Mouse (Mus musculus) heart, adult 18-20 months (tissue): Measurements from ENCODE around the gene Olfr630. TPM values are rescaled to one million over a fixed set of nuclear protein-coding genes. Genes with fewer than 3 reads are reported as not detected.
"Not testable (repeated sequence)": the region's sequence is repeated elsewhere in the genome, so short reads cannot be mapped to it uniquely, and the experiment has no call there.

ENCODE experiments used
- DNase-seq, 2 experiments: peaks; one replicate each; pipeline ENCODE4 v3.0.0; 2021 to 2022; ENCODE audit warnings: mixed read lengths in 1 of 2
- long read RNA-seq, 2 experiments: library from polyadenylated mRNA; stranded (forward); transcript quantifications; one replicate each; pipeline ENCODE4 v2.0.0; 2021
- total RNA-seq, 2 experiments: library from RNA; stranded (reverse); gene quantifications; 2 replicates each; pipeline ENCODE4 v1.2.3; 2021

The Olfr630 gene
- total RNA-seq = not detected
- long read RNA-seq, experiment 1 = 0 reads
- long read RNA-seq, experiment 2 = 0 reads

GRCm38 (mm10) chr7:103757233-103757632 lies at the start of gene Olfr630:
TSS of gene Olfr630 (minus strand) at chr7:103757333.
- DNase-seq = no peak

GRCm38 (mm10) chr7:103806856-103807255 lies 49.7 kb upstream of the Olfr630 start:
- DNase-seq = peak in 1 of 2 experiments; percentile 43

- peak in 1 of 2 experiments; percentile 4 for DNase-seq
These were observed 35.7 kb upstream of the Olfr630 start for GRCm38 (mm10) chr7:103792669-103793388.

- no peak for DNase-seq
These were observed 34.6 kb upstream of the Olfr630 start, which contains the start of gene Olfr67 for GRCm38 (mm10) chr7:103791721-103792120. TSS of gene Olfr67 (minus strand) at chr7:103791821.

- DNase-seq = no peak
These were observed 22.5 kb upstream of the Olfr630 start, which contains the start of gene Olfr68 for GRCm38 (mm10) chr7:103779598-103779997. TSS of gene Olfr68 (minus strand) at chr7:103779698.

- DNase-seq = not testable (repeated sequence)
These were observed 20.5 kb upstream of the Olfr630 start for GRCm38 (mm10) chr7:103777652-103778051.

GRCm38 (mm10) chr7:103771494-103771893 lies 14.4 kb upstream of the Olfr630 start, which contains the start of gene Olfr69:
TSS of gene Olfr69 (minus strand) at chr7:103771594.
- DNase-seq = no peak

GRCm38 (mm10) chr7:103767687-103768086 lies 10.6 kb upstream of the Olfr630 start:
- not testable (repeated sequence) for DNase-seq

- DNase-seq = not testable (repeated sequence)
These were observed 5.1 kb upstream of the Olfr630 start for GRCm38 (mm10) chr7:103762212-103762611.

GRCm38 (mm10) chr7:103744843-103745242 lies 12.3 kb downstream of the Olfr630 start, which contains the start of gene Olfr629:
TSS of gene Olfr629 (minus strand) at chr7:103744943.
- DNase-seq = no peak

- DNase-seq = no peak
These were observed 27.1 kb downstream of the Olfr630 start, which contains the start of gene Olfr628 for GRCm38 (mm10) chr7:103730074-103730473. TSS of gene Olfr628 (plus strand) at chr7:103730374.

- not testable (repeated sequence) for DNase-seq
These were observed 40.7 kb downstream of the Olfr630 start for GRCm38 (mm10) chr7:103716398-103716797.

GRCm38 (mm10) chr7:103714371-103714770 lies 42.8 kb downstream of the Olfr630 start, which contains the start of gene Olfr243:
TSS of gene Olfr243 (plus strand) at chr7:103714671.
- no peak for DNase-seq

GRCm38 (mm10) chr7:103712024-103712423 lies 45.1 kb downstream of the Olfr630 start:
- DNase-seq = peak in 1 of 2 experiments; percentile 7

Other genes with a start within 250 kb of the Olfr630 start
- gene Olfr610, start 245.2 kb downstream of the Olfr630 start, total RNA-seq = not detected
- not detected for gene Olfr611, start 236.5 kb downstream of the Olfr630 start, total RNA-seq
- gene Olfr612, start 214.6 kb downstream of the Olfr630 start, total RNA-seq = not detected
- not detected for gene Olfr613, start 209.3 kb downstream of the Olfr630 start, total RNA-seq
- not detected for gene Olfr615, start 201.3 kb downstream of the Olfr630 start, total RNA-seq
- not detected for gene Olfr616, start 188.2 kb downstream of the Olfr630 start, total RNA-seq
- not detected for gene Olfr617, start 184.3 kb downstream of the Olfr630 start, total RNA-seq
- not detected for gene Olfr618, start 167.2 kb downstream of the Olfr630 start, total RNA-seq
- gene Olfr619, start 156.8 kb downstream of the Olfr630 start, total RNA-seq = not detected
- not detected for gene Olfr620, start 144.8 kb downstream of the Olfr630 start, total RNA-seq
- gene Olfr622, start 114.6 kb downstream of the Olfr630 start, total RNA-seq = not detected
- gene Olfr623, start 93.6 kb downstream of the Olfr630 start, total RNA-seq = not detected
- gene Olfr624, start 86.1 kb downstream of the Olfr630 start, total RNA-seq = not detected
- gene Olfr625-ps1, start 74.6 kb downstream of the Olfr630 start, total RNA-seq = not detected
- gene Olfr243, start 42.7 kb downstream of the Olfr630 start, total RNA-seq = not detected
- not detected for gene Olfr628, start 27.0 kb downstream of the Olfr630 start, total RNA-seq
- gene Olfr629, start 12.4 kb downstream of the Olfr630 start, total RNA-seq = not detected
- not detected for gene Olfr69, start 14.3 kb upstream of the Olfr630 start, total RNA-seq
- not detected for gene Olfr68, start 22.4 kb upstream of the Olfr630 start, total RNA-seq
- gene Olfr67, start 34.5 kb upstream of the Olfr630 start, total RNA-seq = not detected
- gene Hbb-bt, start 56.7 kb upstream of the Olfr630 start, total RNA-seq = 1,000 to 10,000 TPM; 1,004 to 1,120 TPM
- gene Hbb-bs, start 70.8 kb upstream of the Olfr630 start, total RNA-seq = over 10,000 TPM; 10,167 to 10,648 TPM
- gene Hbb-bh2, start 83.2 kb upstream of the Olfr630 start, total RNA-seq = not detected
- not detected for gene Hbb-bh1, start 85.8 kb upstream of the Olfr630 start, total RNA-seq
- not detected for gene Hbb-y, start 95.9 kb upstream of the Olfr630 start, total RNA-seq
- not detected for gene Olfr66, start 128.9 kb upstream of the Olfr630 start, total RNA-seq
- not detected for gene Olfr64, start 137.2 kb upstream of the Olfr630 start, total RNA-seq
- gene Olfr65, start 146.2 kb upstream of the Olfr630 start, total RNA-seq = not detected
- not detected for gene Olfr631, start 171.5 kb upstream of the Olfr630 start, total RNA-seq
- not detected for gene Olfr632, start 177.0 kb upstream of the Olfr630 start, total RNA-seq
- gene Olfr633, start 187.1 kb upstream of the Olfr630 start, total RNA-seq = not detected
- gene Olfr635, start 213.8 kb upstream of the Olfr630 start, total RNA-seq = not detected
- gene Olfr638, start 241.4 kb upstream of the Olfr630 start, total RNA-seq = not detected